Comparison of ENCODE assay signal across 10 mouse cellular contexts in genomic region chr1:92787221-92787620, GRCm38 (mm10). TPM values are rescaled to one million over a fixed set of nuclear protein-coding genes. Genes with fewer than 3 reads are reported as not detected.
DNase-seq lines count a peak whose midpoint lies in the region; ATAC-seq and TF ChIP-seq lines count a peak whose summit lies in the region.
"Had no signal": no experiment of that assay in that cellular context is flagged by ENCODE, and none has a peak within 500 bp of the region (broad histone marks: within the 10 kb centered on the region; RNA-seq: fewer than 3 reads in every experiment).

No protein-coding gene starts in this region.

- H3K27me3 ChIP-seq in hindbrain, postnatal 0 days (ENCODE audit: insufficient read depth, low read length): no peaks in the 10 kb centered on the region
- 0 out of 2 replicates have a peak, but pooled peaks cover 6% of the 10 kb centered on the region for H3K27me3 ChIP-seq in hindbrain, embryonic 13.5 days
- no peaks in the 10 kb centered on the region for H3K27me3 ChIP-seq in limb, embryonic 11.5 days (ENCODE audit: control insufficient read depth, insufficient read depth, low read length)

- intact Hi-C loops in gastrocnemius, postnatal 36 days (cut with DNase I): loop anchor here (5.0 kb wide), 1 partner anchor 90 kb away; no protein-coding TSS in a partner anchor

- H3K9me3 ChIP-seq in hindbrain, postnatal 0 days (ENCODE audit: low read length): no peaks in the 10 kb centered on the region
- H3K9me3 ChIP-seq in hindbrain, embryonic 13.5 days: no peaks in the 10 kb centered on the region
- H3K9me3 ChIP-seq in limb, embryonic 11.5 days (ENCODE audit: control insufficient read depth, low read length): no peaks in the 10 kb centered on the region

- H3K9ac ChIP-seq in hindbrain, postnatal 0 days (replicated peaks; ENCODE audit: low read length): no peak overlapping the region
- H3K9ac ChIP-seq in hindbrain, embryonic 13.5 days: no peak overlapping the region
- no peak overlapping the region for H3K9ac ChIP-seq in limb, embryonic 11.5 days (ENCODE audit: low read length)

- TF ChIP-seq CTCF in hindbrain, postnatal 0 days (IDR thresholded peaks at IDR 0.05; ENCODE audit: low read depth): no peak

- no peak overlapping the region for H3K27ac ChIP-seq in hindbrain, postnatal 0 days
- no peak overlapping the region for H3K27ac ChIP-seq in hindbrain, embryonic 13.5 days
- H3K27ac ChIP-seq in limb, embryonic 11.5 days (replicated peaks; ENCODE audit: low read depth, low read length): no peak overlapping the region; the same call in 1 of the 2 replicates

- H3K4me2 ChIP-seq in hindbrain, postnatal 0 days (ENCODE audit: low read depth, low read length): no peak overlapping the region
- no peak overlapping the region for H3K4me2 ChIP-seq in hindbrain, embryonic 13.5 days
- H3K4me2 ChIP-seq in limb, embryonic 11.5 days (ENCODE audit: low read depth, severe bottlenecking): no peak overlapping the region

- peak; percentile 37 for DNase-seq in hindbrain, postnatal 0 days (ENCODE audit: low spot score)
- DNase-seq in cerebellum, adult 18-20 months: peak; percentile 24 to 33
- peak; percentile 43 to 53 for DNase-seq in gastrocnemius, postnatal 36 days
- DNase-seq in limb, embryonic 11.5 days (ENCODE audit: low spot score): peak; percentile 36
- no peak for DNase-seq in urinary bladder, postnatal 25 days (ENCODE audit: low spot score)
- no peak for DNase-seq in layer of hippocampus, adult 11-12 months (ENCODE audit: low spot score)
- DNase-seq: adrenal gland, postnatal 36 days; kidney, postnatal 36 days had no signal

- no peaks in the 10 kb centered on the region for H3K36me3 ChIP-seq in hindbrain, postnatal 0 days (ENCODE audit: insufficient read depth, low read length)
- H3K36me3 ChIP-seq in hindbrain, embryonic 13.5 days: no peaks in the 10 kb centered on the region
- no peaks in the 10 kb centered on the region for H3K36me3 ChIP-seq in limb, embryonic 11.5 days (ENCODE audit: control insufficient read depth, insufficient read depth, low read length)

- no peak overlapping the region for H3K4me3 ChIP-seq in hindbrain, postnatal 0 days (ENCODE audit: low read length)
- no peak overlapping the region for H3K4me3 ChIP-seq in hindbrain, embryonic 13.5 days
- H3K4me3 ChIP-seq in limb, embryonic 11.5 days (ENCODE audit: low read depth, low read length): no peak overlapping the region

- 0 out of 2 replicates have a peak, but pooled peaks have one; percentile 46 for ATAC-seq in hindbrain, postnatal 0 days
- no peak for ATAC-seq in hindbrain, embryonic 13.5 days (ENCODE audit: low FRiP score)
- ATAC-seq in limb, embryonic 11.5 days (ENCODE audit: insufficient number of reproducible peaks, low FRiP score, low TSS enrichment, low read depth): no peak
- no peak for ATAC-seq in megakaryocyte progenitor cell, adult 5-6 weeks (replicated peaks; ENCODE audit: poor library complexity)

- WGBS in hindbrain, postnatal 0 days: 35% methylated on average over 8 of the region's 8 CpGs
- 52% methylated on average over 8 of the region's 8 CpGs for WGBS in hindbrain, embryonic 13.5 days
- 58% methylated on average over 8 of the region's 8 CpGs for WGBS in limb, embryonic 11.5 days

- H3K4me1 ChIP-seq in hindbrain, postnatal 0 days (ENCODE audit: insufficient read depth, low read length): no peaks in the 10 kb centered on the region; the same call in 1 of the 2 replicates
- peaks cover 30% of the 10 kb centered on the region for H3K4me1 ChIP-seq in hindbrain, embryonic 13.5 days (replicated peaks)
- peaks cover 38% of the 10 kb centered on the region for H3K4me1 ChIP-seq in limb, embryonic 11.5 days (ENCODE audit: control insufficient read depth, insufficient read depth, low read length)

RNA-seq across cellular contexts. Expression of gene Gpc1, which starts 44.2 kb away (rescaled TPM):
- total RNA-seq in hindbrain, postnatal 0 days (2014; rRNA removed): 196 and 215 TPM in 2 replicates
- 55.5 and 57.8 TPM in 2 replicates for polyA plus RNA-seq in hindbrain, postnatal 0 days (2015; fragmentation: Nextera tagmentation; extraction: Ambion mirVana)
- polyA plus RNA-seq in hindbrain, embryonic 13.5 days (2015; fragmentation: Nextera tagmentation; extraction: Ambion mirVana): 56.2 and 57.1 TPM in 2 replicates
- 100 to 1,000 TPM; 244 to 266 TPM for total RNA-seq in gastrocnemius, postnatal 36 days (2021)
- 51.7 and 56.6 TPM in 2 replicates for polyA plus RNA-seq in limb, embryonic 11.5 days (2014; fragmentation: Nextera tagmentation; extraction: Ambion mirVana)
- 41.5 and 51.3 TPM in 2 replicates for total RNA-seq in megakaryocyte progenitor cell, adult 5-6 weeks (2015)
- 58.8 and 70.5 TPM in 2 replicates for total RNA-seq in megakaryocyte progenitor cell, adult 5-6 weeks (2017)

Comparison
In these comparisons a context has a peak if more than half of its experiments do, and no peak if none do; other contexts are left out.
1. DNase-seq: peak in hindbrain, postnatal 0 days (single experiment), cerebellum, adult 18-20 months (2 of 2), gastrocnemius, postnatal 36 days (2 of 2) and limb, embryonic 11.5 days (single experiment); none in urinary bladder, postnatal 25 days (single experiment) and layer of hippocampus, adult 11-12 months (single experiment).